ENCODE assay signal across 8 mouse cellular contexts in genomic region chr10:59951211-59952151, GRCm38 (mm10). TPM values are rescaled to one million over a fixed set of nuclear protein-coding genes. Genes with fewer than 3 reads are reported as not detected.
DNase-seq lines count a peak whose midpoint lies in the region; ATAC-seq and TF ChIP-seq lines count a peak whose summit lies in the region.

Gene Ddit4 (minus strand): TSS chr10:59951834.

- no peaks in the 10 kb centered on the region for H3K9me3 ChIP-seq in forebrain, embryonic 11.5 days (ENCODE audit: control insufficient read depth, low read length)
- no peaks in the 10 kb centered on the region for H3K9me3 ChIP-seq in heart, embryonic 16.5 days (replicated peaks; ENCODE audit: control insufficient read depth, low read length)
- H3K9me3 ChIP-seq in liver, embryonic 16.5 days (replicated peaks; ENCODE audit: control insufficient read depth, low read length), result no peaks in the 10 kb centered on the region
- no peaks in the 10 kb centered on the region for H3K9me3 ChIP-seq in neural tube, embryonic 13.5 days

- peak within 1 kb of the TSS; percentile 84 for H3K4me3 ChIP-seq in forebrain, embryonic 11.5 days (ENCODE audit: low read depth, low read length)
- H3K4me3 ChIP-seq in heart, embryonic 16.5 days (ENCODE audit: low read length), result peak within 1 kb of the TSS; percentile 94
- peak within 1 kb of the TSS; percentile 73 for H3K4me3 ChIP-seq in liver, embryonic 16.5 days (ENCODE audit: low read depth, low read length)
- peak within 1 kb of the TSS; percentile 95 for H3K4me3 ChIP-seq in neural tube, embryonic 13.5 days
- peak within 1 kb of the TSS; percentile 92 for H3K4me3 ChIP-seq in testis, adult 2 months (ENCODE audit: control insufficient read depth, low read depth, low read length)

- under 1% methylated on average over 74 of the region's 76 CpGs for WGBS in forebrain, embryonic 11.5 days
- WGBS in heart, embryonic 16.5 days, result under 1% methylated on average over 75 of the region's 76 CpGs
- under 1% methylated on average over 76 of the region's 76 CpGs for whole genome bisulfite sequencing in liver, embryonic 16.5 days (ENCODE audit: insufficient replicate concordance)
- under 1% methylated on average over 76 of the region's 76 CpGs for WGBS in neural tube, embryonic 13.5 days

- H3K9ac ChIP-seq in forebrain, embryonic 11.5 days (ENCODE audit: low read length), result peak within 1 kb of the TSS; percentile 94
- H3K9ac ChIP-seq in heart, embryonic 16.5 days (ENCODE audit: low read length), result peak within 1 kb of the TSS; percentile 99
- peak within 1 kb of the TSS; percentile 76 for H3K9ac ChIP-seq in liver, embryonic 16.5 days (ENCODE audit: low read depth, low read length)
- peak within 1 kb of the TSS; percentile 97 for H3K9ac ChIP-seq in neural tube, embryonic 13.5 days

- peak; percentile 97 for TF ChIP-seq POLR2A in testis, adult 2 months (IDR thresholded peaks at IDR 0.05; ENCODE audit: control insufficient read depth, low read depth, low read length)

- peak; percentile 97 for ATAC-seq in forebrain, embryonic 11.5 days (replicated peaks; ENCODE audit: low FRiP score)
- ATAC-seq in heart, embryonic 16.5 days (replicated peaks; ENCODE audit: extremely low read depth, insufficient read depth, low FRiP score), result peak; percentile 95
- peak; percentile 97 for ATAC-seq in liver, embryonic 16.5 days (ENCODE audit: low read depth)
- peak; percentile 98 for ATAC-seq in neural tube, embryonic 13.5 days (ENCODE audit: low read depth)

- H3K27me3 ChIP-seq in forebrain, embryonic 11.5 days (ENCODE audit: control insufficient read depth, insufficient read depth, low read length), result no peaks in the 10 kb centered on the region
- no peaks in the 10 kb centered on the region for H3K27me3 ChIP-seq in heart, embryonic 16.5 days (ENCODE audit: control insufficient read depth, insufficient read depth, low read length)
- peaks cover 22% of the 10 kb centered on the region for H3K27me3 ChIP-seq in liver, embryonic 16.5 days (ENCODE audit: control insufficient read depth, insufficient read depth, low read depth, low read length)
- no peaks in the 10 kb centered on the region for H3K27me3 ChIP-seq in neural tube, embryonic 13.5 days
- H3K27me3 ChIP-seq in testis, adult 2 months (ENCODE audit: control insufficient read depth, insufficient read depth, low read length), result no peaks in the 10 kb centered on the region

- H3K36me3 ChIP-seq in forebrain, embryonic 11.5 days (ENCODE audit: control insufficient read depth, insufficient read depth, low read length), result no peaks in the 10 kb centered on the region
- no peaks in the 10 kb centered on the region for H3K36me3 ChIP-seq in heart, embryonic 16.5 days (ENCODE audit: control insufficient read depth, insufficient read depth)
- no peaks in the 10 kb centered on the region for H3K36me3 ChIP-seq in liver, embryonic 16.5 days (ENCODE audit: control insufficient read depth, insufficient read depth)
- no peaks in the 10 kb centered on the region for H3K36me3 ChIP-seq in neural tube, embryonic 13.5 days
- H3K36me3 ChIP-seq in testis, adult 2 months (ENCODE audit: control insufficient read depth, insufficient read depth, low read length), result no peaks in the 10 kb centered on the region

- peak; percentile 95 to 97 for DNase-seq in CD8-positive naive resting alpha-beta T cell, adult 2 months (ENCODE audit: low read depth in 2 of 2, low spot score in 2 of 2)
- DNase-seq in c-Kit-positive CD71-negative TER-119-negative erythroid progenitor cells, embryonic 14.5 days (ENCODE audit: low read depth), result peak; percentile 97
- peak; percentile 100 for DNase-seq in forebrain, embryonic 11.5 days (ENCODE audit: low spot score)
- DNase-seq in kidney, postnatal 4 days, result peak; percentile 100

- H3K4me2 ChIP-seq in forebrain, embryonic 11.5 days (ENCODE audit: low read depth, low read length, severe bottlenecking), result peak within 1 kb of the TSS; percentile 96
- H3K4me2 ChIP-seq in heart, embryonic 16.5 days (ENCODE audit: low read depth, low read length), result peak within 1 kb of the TSS; percentile 86
- peak within 1 kb of the TSS; percentile 98 for H3K4me2 ChIP-seq in liver, embryonic 16.5 days (ENCODE audit: low read depth, low read length)
- peak within 1 kb of the TSS; percentile 98 for H3K4me2 ChIP-seq in neural tube, embryonic 13.5 days

- no peak for TF ChIP-seq CTCF in testis, adult 2 months (IDR thresholded peaks at IDR 0.05; ENCODE audit: control insufficient read depth, insufficient read depth, insufficient replicate concordance, low read depth, low read length)

- peak within 1 kb of the TSS; percentile 93 for H3K27ac ChIP-seq in forebrain, embryonic 11.5 days (ENCODE audit: low read depth, low read length)
- peak within 1 kb of the TSS; percentile 97 for H3K27ac ChIP-seq in heart, embryonic 16.5 days (ENCODE audit: low read length)
- peak within 1 kb of the TSS; percentile 60 for H3K27ac ChIP-seq in liver, embryonic 16.5 days (ENCODE audit: low read length)
- peak within 1 kb of the TSS; percentile 98 for H3K27ac ChIP-seq in neural tube, embryonic 13.5 days (replicated peaks)
- peak within 1 kb of the TSS; percentile 92 for H3K27ac ChIP-seq in testis, adult 2 months (ENCODE audit: control insufficient read depth, insufficient read depth, low read depth, low read length)

- peaks cover 7% of the 10 kb centered on the region; the same call in 1 of the 2 replicates for H3K4me1 ChIP-seq in forebrain, embryonic 11.5 days (replicated peaks; ENCODE audit: control insufficient read depth, insufficient read depth, low read length)
- peaks cover 29% of the 10 kb centered on the region for H3K4me1 ChIP-seq in heart, embryonic 16.5 days (ENCODE audit: control insufficient read depth, insufficient read depth, low read length)
- H3K4me1 ChIP-seq in liver, embryonic 16.5 days (ENCODE audit: control insufficient read depth, low read depth, low read length), result peaks cover 24% of the 10 kb centered on the region
- peaks cover 50% of the 10 kb centered on the region for H3K4me1 ChIP-seq in neural tube, embryonic 13.5 days (replicated peaks)
- peaks cover 35% of the 10 kb centered on the region for H3K4me1 ChIP-seq in testis, adult 2 months (ENCODE audit: control insufficient read depth, insufficient read depth, low read length)

RNA-seq across cellular contexts. Expression of gene Ddit4, which starts in this region (rescaled TPM):
- 7.4 and 9.5 TPM in 2 replicates for polyA plus RNA-seq in forebrain, embryonic 11.5 days (2014; fragmentation: Nextera tagmentation; extraction: Ambion mirVana)
- polyA plus RNA-seq in heart, embryonic 16.5 days (2015; fragmentation: Nextera tagmentation; extraction: Ambion mirVana), result 29.0 and 31.9 TPM in 2 replicates
- polyA plus RNA-seq in liver, embryonic 16.5 days (2015; fragmentation: Nextera tagmentation; extraction: Ambion mirVana), result 5.0 and 6.8 TPM in 2 replicates
- 72.8 and 78.2 TPM in 2 replicates for polyA plus RNA-seq in neural tube, embryonic 13.5 days (2015; fragmentation: Nextera tagmentation; extraction: Ambion mirVana)
- 19.9 and 23.0 TPM in 2 replicates for polyA plus RNA-seq in testis, adult 2 months (2012; rRNA removed)

Comparison
In these comparisons a context has a peak if more than half of its experiments do, and no peak if none do; other contexts are left out.
1. Peak in every context shown above with its lines: DNase-seq, ATAC-seq, H3K4me3 ChIP-seq and H3K27ac ChIP-seq.